Comparison of ENCODE assay signal across 16 mouse cellular contexts in the genomic region with DNA sequence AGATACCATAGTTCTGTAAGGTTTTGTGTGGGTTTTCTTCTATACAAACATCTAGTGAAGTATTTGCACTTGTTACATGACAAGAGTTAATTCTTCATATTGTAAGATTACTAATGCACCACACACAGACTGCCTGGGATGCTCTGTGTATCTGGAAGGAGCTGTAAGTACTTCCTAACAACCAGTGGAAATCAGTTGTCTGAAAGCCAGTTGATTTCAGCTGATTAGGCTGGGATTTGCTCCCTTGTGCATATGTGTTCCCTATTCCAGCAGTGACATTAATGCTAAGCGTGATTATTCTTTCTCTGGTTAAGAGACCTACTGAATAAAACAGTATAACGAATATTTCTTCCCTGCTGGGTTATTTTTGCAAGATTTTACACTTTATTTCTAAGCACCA. TPM values are rescaled to one million over a fixed set of nuclear protein-coding genes. Genes with fewer than 3 reads are reported as not detected.
"Had no signal": no experiment of that assay in that cellular context is flagged by ENCODE, and none has a peak within 500 bp of the region (broad histone marks: within the 10 kb centered on the region; RNA-seq: fewer than 3 reads in every experiment).

No protein-coding gene starts in this region.

- H3K4me2 ChIP-seq: kidney, embryonic 15.5 days; limb, embryonic 12.5 days; limb, embryonic 15.5 days; liver, embryonic 11.5 days; lung, embryonic 14.5 days; midbrain, embryonic 13.5 days had no signal

- H3K27ac ChIP-seq: kidney, embryonic 15.5 days; limb, embryonic 12.5 days; limb, embryonic 15.5 days; liver, embryonic 14.5 days; macrophage; midbrain, embryonic 13.5 days had no signal

- H3K9me3 ChIP-seq: kidney, embryonic 15.5 days; limb, embryonic 12.5 days; limb, embryonic 15.5 days; midbrain, embryonic 13.5 days had no signal

- H3K27me3 ChIP-seq: kidney, embryonic 15.5 days; limb, embryonic 12.5 days; limb, embryonic 15.5 days; midbrain, embryonic 13.5 days had no signal

- DNase-seq: kidney, adult 8-10 months; kidney, postnatal 10 days; kidney, postnatal 36 days; left cerebral cortex, postnatal 4 days; liver, postnatal 0 days; lung, embryonic 14.5 days; thymus, adult 18-20 months; thymus, postnatal 36 days had no signal

- H3K9ac ChIP-seq: kidney, embryonic 15.5 days; limb, embryonic 12.5 days; limb, embryonic 15.5 days; liver, embryonic 14.5 days; liver, postnatal 0 days; lung, embryonic 14.5 days; midbrain, embryonic 13.5 days had no signal

- H3K4me3 ChIP-seq: kidney, embryonic 15.5 days; limb, embryonic 12.5 days; limb, embryonic 15.5 days; midbrain, embryonic 13.5 days had no signal

- H3K4me1 ChIP-seq: limb, embryonic 12.5 days; limb, embryonic 15.5 days; midbrain, embryonic 13.5 days had no signal

- H3K36me3 ChIP-seq: kidney, embryonic 15.5 days; limb, embryonic 12.5 days; limb, embryonic 15.5 days; midbrain, embryonic 13.5 days had no signal

- ATAC-seq: liver, postnatal 0 days; lung, postnatal 0 days; midbrain, embryonic 13.5 days had no signal

RNA-seq across cellular contexts. Expression of a gene that starts 55.8 kb away (rescaled TPM):
- polyA plus RNA-seq: macrophage had no signal
